Comparison of ENCODE assay signal across 7 mouse cellular contexts in genomic region chr7:139683706-139684552, GRCm38 (mm10). TPM values are rescaled to one million over a fixed set of nuclear protein-coding genes. Genes with fewer than 3 reads are reported as not detected.
A peak's percentile ranks its signal among the peaks of the same experiment; 100 is the strongest.
DNase-seq lines count a peak whose midpoint lies in the region; ATAC-seq and TF ChIP-seq lines count a peak whose summit lies in the region.

Gene Cfap46 (minus strand): TSS chr7:139683817.

- H3K27ac ChIP-seq in midbrain, embryonic 11.5 days (ENCODE audit: low read depth, low read length): no peak within 1 kb of the TSS
- H3K27ac ChIP-seq in small intestine, adult 2 months (ENCODE audit: insufficient read depth, low read depth, low read length): peak within 1 kb of the TSS; percentile 74

- DNase-seq in adrenal gland, postnatal 10 days: peak; percentile 91
- peak; percentile 81 for DNase-seq in embryo, embryonic 11.5 days (ENCODE audit: low read depth, low spot score)
- DNase-seq in heart, adult 11 months: peak; percentile 99
- DNase-seq in kidney, adult 11 months: peak; percentile 88
- peak; percentile 85 for DNase-seq in left cerebral cortex, postnatal 4 days
- peak; percentile 97 for DNase-seq in midbrain, embryonic 11.5 days (ENCODE audit: low spot score, missing footprints)

- WGBS in midbrain, embryonic 11.5 days: under 1% methylated on average over 31 of the region's 31 CpGs
- 2% methylated on average over 31 of the region's 31 CpGs for WGBS in small intestine, adult 2 months

- H3K36me3 ChIP-seq in midbrain, embryonic 11.5 days (ENCODE audit: control insufficient read depth, insufficient read depth, low read length): no peaks in the 10 kb centered on the region
- no peaks in the 10 kb centered on the region for H3K36me3 ChIP-seq in small intestine, adult 2 months (ENCODE audit: control insufficient read depth, insufficient read depth, low read length)

- no peaks in the 10 kb centered on the region for H3K9me3 ChIP-seq in midbrain, embryonic 11.5 days (ENCODE audit: control insufficient read depth, low read length)

- H3K9ac ChIP-seq in midbrain, embryonic 11.5 days (ENCODE audit: low read length): peak within 1 kb of the TSS; percentile 46

- peak; percentile 96 for ATAC-seq in midbrain, embryonic 11.5 days (ENCODE audit: low FRiP score)

- H3K4me3 ChIP-seq in midbrain, embryonic 11.5 days (ENCODE audit: low read depth, low read length): peak within 1 kb of the TSS; percentile 37
- H3K4me3 ChIP-seq in small intestine, adult 2 months (ENCODE audit: low read depth, low read length): peak within 1 kb of the TSS; percentile 89

- H3K4me2 ChIP-seq in midbrain, embryonic 11.5 days: peak within 1 kb of the TSS; percentile 88

- H3K4me1 ChIP-seq in midbrain, embryonic 11.5 days (ENCODE audit: control insufficient read depth, insufficient read depth, low read length): peaks cover 5% of the 10 kb centered on the region
- H3K4me1 ChIP-seq in small intestine, adult 2 months (ENCODE audit: control insufficient read depth, insufficient read depth, insufficient read length, low read length): peaks cover 6% of the 10 kb centered on the region

- TF ChIP-seq POLR2A in small intestine, adult 2 months (IDR thresholded peaks at IDR 0.05; ENCODE audit: low read depth, low read length): no peak

- no peaks in the 10 kb centered on the region; the same call in 1 of the 2 replicates for H3K27me3 ChIP-seq in midbrain, embryonic 11.5 days (ENCODE audit: control insufficient read depth, insufficient read depth, low read length)
- no peaks in the 10 kb centered on the region for H3K27me3 ChIP-seq in small intestine, adult 2 months (ENCODE audit: control insufficient read depth, insufficient read depth, low read length)

- intact Hi-C loops in left cerebral cortex, postnatal 4 days (cut with DNase I): no loop called here

- TF ChIP-seq CTCF in small intestine, adult 2 months (IDR thresholded peaks at IDR 0.05; ENCODE audit: extremely low read depth, insufficient read length, insufficient replicate concordance, low read depth, low read length): no peak

RNA-seq across cellular contexts. Expression of gene Cfap46, which starts in this region (rescaled TPM):
- total RNA-seq in adrenal gland, postnatal 10 days (2021): 1 to 10 TPM in 1 of 2 experiments, under 1 TPM in 1; 0.45 to 1.2 TPM
- 1 to 10 TPM; 1.7 to 3.0 TPM for total RNA-seq in left cerebral cortex, postnatal 4 days (2021)
- 0.32 and 0.37 TPM in 2 replicates for polyA plus RNA-seq in midbrain, embryonic 11.5 days (2014; fragmentation: Nextera tagmentation; extraction: Ambion mirVana)
- 0.11 TPM in 1 of 2 replicates, not detected in the other for polyA plus RNA-seq in small intestine, adult 2 months (2012; rRNA removed)

Comparison
In these comparisons a context has a peak if more than half of its experiments do, and no peak if none do; other contexts are left out.
1. Peak in DNase-seq, ATAC-seq, H3K4me3 ChIP-seq, H3K9ac ChIP-seq and H3K4me2 ChIP-seq in midbrain, embryonic 11.5 days; RNA of the gene not detected or under 1 TPM.